Mouse (Mus musculus) E14TG2a.4 (cell line): ENCODE data around the gene Ctnnb1.

Experiments used
- CTCF ChIP-seq: conservative IDR thresholded peaks from 2 replicates; pipeline ENCODE4 v1.5.1; 2014; ENCODE audit warnings: low read length
- NANOG ChIP-seq: IDR thresholded peaks from 2 replicates; pipeline ENCODE4 v1.6.1; 2014; ENCODE audit warnings: borderline replicate concordance, low read length, mixed read lengths
- POU5F1 ChIP-seq: IDR thresholded peaks from 2 replicates; pipeline ENCODE4 v1.6.1; 2014; ENCODE audit warnings: low read length, borderline replicate concordance

- TF ChIP-seq CTCF (no peak), POU5F1 (no peak), NANOG (no peak)
Measured at GRCm38 (mm10) chr9:120881839-120882238, 47.2 kb upstream of the Ctnnb1 start.
